Mouse (Mus musculus) gastrocnemius, postnatal 14 days (tissue): ENCODE results near the gene Ttc4. TPM values are rescaled to one million over a fixed set of nuclear protein-coding genes. Genes with fewer than 3 reads are reported as not detected.

ENCODE experiments used
- DNase-seq: peaks from one replicate; pipeline ENCODE4 v3.0.0; 2021; ENCODE audit warnings: mixed read lengths
- intact Hi-C: fragments of 180-260 bp; cut with DNase I; formaldehyde crosslinking; loops from one replicate; pipeline ENCODE4 v1.15.1; 2025; ENCODE audit warnings: low total_unique reads
- total RNA-seq, 2 experiments: library from RNA; stranded (reverse); gene quantifications; 2 replicates each; pipeline ENCODE4 v1.2.3; 2021

The Ttc4 gene
- total RNA-seq, 2 experiments from 2014 or later = 22.3 to 24.8 TPM

DNA sequence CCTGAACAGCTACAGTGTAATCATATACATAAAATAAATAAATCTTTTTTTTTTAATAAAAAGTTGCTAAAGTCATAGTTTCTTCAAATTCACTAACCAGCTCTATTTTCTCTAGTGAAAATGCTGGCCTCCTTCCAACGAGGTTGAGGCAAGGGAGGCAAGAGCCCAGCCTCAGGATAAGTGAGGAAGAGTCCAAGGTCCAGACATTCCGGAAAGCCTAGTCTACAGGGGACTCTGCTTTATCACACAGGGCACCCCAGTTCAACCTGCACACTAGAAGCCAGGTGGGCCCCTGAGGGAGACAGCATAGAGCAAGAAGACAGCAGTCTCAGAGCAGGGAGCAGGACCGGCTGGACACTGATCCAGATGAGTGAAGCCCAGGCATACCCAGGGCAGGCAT lies 57.3 kb downstream of the Ttc4 start:
- intact Hi-C loops = no loop called here
- no peak for DNase-seq

DNA sequence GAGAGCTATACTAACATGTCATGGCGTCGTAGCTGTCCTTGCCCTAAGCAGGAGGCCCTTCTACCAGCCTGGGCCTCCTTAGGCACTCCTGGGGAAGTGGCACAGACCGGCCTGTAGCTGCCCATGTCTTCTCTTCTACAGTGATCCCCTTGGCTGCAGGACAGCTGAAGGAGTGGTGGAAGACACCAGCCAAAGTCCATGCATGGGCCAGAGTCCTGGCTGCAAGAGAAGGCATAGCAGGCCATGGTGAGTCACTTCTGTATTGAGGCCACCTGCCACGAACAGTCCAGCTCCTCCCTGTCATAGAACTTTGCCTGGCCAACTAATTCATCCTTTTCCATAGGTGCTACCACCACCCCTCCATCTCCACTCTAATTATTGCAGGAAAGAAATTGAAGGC lies 59.8 kb downstream of the Ttc4 start:
- DNase-seq = no peak
- intact Hi-C loops = loop anchor here (10.0 kb wide), 1 partner anchor 536 kb away; no protein-coding TSS in a partner anchor

DNA sequence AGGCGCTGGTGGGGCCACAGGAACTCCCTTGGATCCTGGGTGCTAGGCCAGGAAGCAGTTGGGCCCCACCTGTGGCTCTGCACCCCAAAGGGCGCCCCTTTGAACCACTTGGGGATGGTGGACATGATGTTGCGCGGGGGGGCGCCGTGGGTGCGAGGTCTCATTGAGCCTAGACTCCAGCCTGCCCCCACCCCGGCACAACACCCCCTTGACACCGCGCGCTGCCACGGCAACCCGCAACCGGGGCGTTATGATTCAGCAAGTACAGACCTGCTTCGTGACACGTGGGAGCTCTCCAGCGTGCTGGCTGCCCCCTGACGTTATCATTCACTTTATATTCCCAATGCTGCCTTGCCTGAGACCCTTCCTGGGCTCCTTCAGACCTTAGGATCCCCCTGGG lies 61.7 kb downstream of the Ttc4 start, which contains the start of gene Lexm:
Lexm (minus strand) TSS at position 186 of the 400 bp plus-strand sequence.
- DNase-seq = no peak
- intact Hi-C loops = loop anchor here (10.0 kb wide), 1 partner anchor 538 kb away; no protein-coding TSS in a partner anchor

DNA sequence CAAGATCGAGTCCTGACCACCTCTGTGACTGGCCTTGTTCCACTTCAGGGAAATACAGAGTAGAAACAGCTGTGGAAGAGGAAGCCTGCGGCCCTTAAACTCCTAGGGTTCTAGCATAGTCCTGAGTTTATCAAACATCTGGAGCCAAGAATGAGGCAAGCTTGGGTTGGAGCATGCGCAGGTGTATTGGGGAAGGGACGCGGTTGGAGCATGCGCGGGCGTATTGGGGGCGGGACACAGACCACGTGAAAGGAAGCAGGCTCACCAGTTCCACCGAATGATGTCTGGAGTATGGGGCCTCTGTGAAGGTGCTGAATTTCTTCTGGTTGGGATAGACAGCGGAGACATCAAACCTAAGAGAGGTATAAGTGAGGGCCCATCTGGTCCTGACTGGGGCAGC lies 63.1 kb downstream of the Ttc4 start:
- intact Hi-C loops = loop anchor here (10.0 kb wide), 1 partner anchor 539 kb away; no protein-coding TSS in a partner anchor
- DNase-seq = no peak

DNA sequence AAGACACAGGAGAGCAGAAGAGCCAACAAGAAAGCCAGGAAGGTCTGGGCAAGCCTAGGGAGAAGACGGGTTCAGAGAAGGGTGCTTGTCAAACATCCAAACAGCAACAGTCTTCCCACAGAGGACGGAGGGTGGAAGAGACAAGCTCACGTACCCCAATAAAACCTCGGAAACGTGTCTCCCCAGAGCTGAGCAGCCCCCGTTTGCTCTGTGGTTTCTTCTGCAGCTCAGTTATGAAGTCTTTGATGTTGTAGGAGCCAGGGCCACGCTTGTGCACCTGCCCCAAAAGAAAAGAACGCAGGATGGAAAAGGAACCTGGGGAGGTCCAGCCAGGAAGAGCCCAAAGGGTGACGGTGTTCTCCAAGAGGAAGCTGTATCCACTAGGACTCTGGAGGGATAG lies 63.9 kb downstream of the Ttc4 start:
- intact Hi-C loops = loop anchor here (5.0 to 10.0 kb wide), 2 partner anchors 92 to 540 kb away; no protein-coding TSS in a partner anchor
- DNase-seq = no peak

DNA sequence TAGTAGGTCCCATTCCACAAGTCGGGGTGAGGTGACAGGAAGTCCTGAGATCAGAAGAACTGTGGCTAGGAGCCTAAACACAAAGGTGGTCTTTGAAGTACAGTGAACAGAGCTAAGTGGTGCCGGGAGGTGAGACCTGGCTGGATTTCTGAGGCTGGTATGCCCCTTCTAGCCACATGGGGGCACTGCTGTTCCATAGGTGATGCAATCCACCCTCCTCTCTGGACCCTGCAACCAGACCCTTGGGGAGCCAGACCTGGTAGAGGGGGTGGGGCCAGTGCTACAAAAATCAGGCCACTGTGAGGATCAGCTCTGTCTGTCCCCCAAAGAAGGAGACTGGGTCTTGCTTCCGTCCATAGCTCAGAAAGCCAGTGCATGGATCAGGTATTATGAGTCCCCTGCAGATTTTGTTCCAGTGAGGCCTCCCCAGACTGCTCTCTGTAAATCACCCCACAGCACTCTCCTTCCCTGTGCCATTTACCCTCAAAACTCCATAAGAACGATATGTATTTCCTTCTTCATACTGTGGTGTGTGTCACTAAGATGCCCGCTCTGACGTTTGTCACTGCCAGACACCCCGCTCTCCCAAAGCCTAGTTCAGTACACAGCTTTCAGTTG lies 64.5 kb downstream of the Ttc4 start:
- DNase-seq = peak; percentile 56

DNA sequence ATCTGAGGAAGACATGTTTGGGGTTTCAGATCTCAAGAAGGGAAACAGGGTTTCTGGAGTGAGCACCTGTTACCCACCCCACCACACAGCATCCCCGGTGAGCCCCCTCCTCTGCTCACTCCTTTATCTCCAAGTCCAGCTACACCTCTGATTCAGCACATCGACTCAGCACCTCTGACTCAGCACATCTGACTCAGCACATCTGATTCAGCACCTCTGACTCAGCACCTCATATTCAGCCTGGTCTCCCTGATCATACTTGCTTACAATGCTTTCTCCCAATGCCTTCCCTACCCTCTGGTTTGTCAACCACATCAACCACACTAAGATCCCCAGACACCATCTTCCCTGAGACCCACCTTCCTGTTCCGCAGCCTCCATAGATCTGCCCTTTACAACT lies 65.2 kb downstream of the Ttc4 start:
- intact Hi-C loops = loop anchor here (5.0 to 10.0 kb wide), 2 partner anchors 94 to 541 kb away; no protein-coding TSS in a partner anchor
- DNase-seq = no peak

More for the DNA sequence above, 64.5 kb downstream of the Ttc4 start:
- intact Hi-C loops = loop anchor here (5.0 to 10.0 kb wide), 2 partner anchors 93 to 541 kb away; no protein-coding TSS in a partner anchor

DNA sequence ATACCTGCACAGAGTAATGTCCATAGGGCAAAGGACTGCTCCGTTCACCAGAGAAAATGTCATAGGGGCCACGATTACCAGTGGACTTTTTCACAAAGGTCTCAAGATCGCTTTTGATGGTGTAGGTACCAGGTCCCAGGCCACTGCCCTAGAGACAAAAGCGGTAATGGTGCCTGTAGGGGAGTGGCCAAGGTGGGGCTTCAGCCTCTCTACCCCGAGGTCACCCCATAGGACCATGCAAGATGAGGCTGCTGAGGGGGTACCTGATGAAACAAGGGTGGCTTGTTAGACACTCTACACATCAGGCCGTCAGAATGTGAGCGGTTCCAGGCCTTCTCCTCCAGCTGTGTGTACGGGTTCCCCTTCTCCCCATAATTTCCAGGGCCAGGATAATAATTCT lies 65.6 kb downstream of the Ttc4 start:
- no peak for DNase-seq
- intact Hi-C loops = loop anchor here (5.0 to 10.0 kb wide), 2 partner anchors 94 to 542 kb away; no protein-coding TSS in a partner anchor

Other genes starting within 250 kb of the Ttc4 start
- gene Pcsk9, start 214.6 kb downstream of the Ttc4 start, total RNA-seq = not detected
- gene Bsnd, start 186.7 kb downstream of the Ttc4 start, total RNA-seq = under 1 TPM in 1 of 2 experiments, not detected in 1; 0.18 TPM
- 10 to 100 TPM in 1 of 2 experiments, 1 to 10 TPM in 1; 3.1 to 10.9 TPM for gene Dhcr24, start 117.9 kb downstream of the Ttc4 start, total RNA-seq
- not detected for gene Lexm, start 61.7 kb downstream of the Ttc4 start, total RNA-seq
- under 1 TPM; 0.09 to 0.10 TPM for gene Ttc22, start 56.5 kb downstream of the Ttc4 start, total RNA-seq
- 1 to 10 TPM; 2.6 to 2.9 TPM for gene Pars2, start 27.9 kb downstream of the Ttc4 start, total RNA-seq
- under 1 TPM; 0.31 to 0.35 TPM for gene Mroh7, start 52.0 kb upstream of the Ttc4 start, total RNA-seq
- not detected for gene Fam151a, start 54.9 kb upstream of the Ttc4 start, total RNA-seq
- 10 to 100 TPM in 1 of 2 experiments, 1 to 10 TPM in 1; 8.4 to 15.9 TPM for gene Acot11, start 126.1 kb upstream of the Ttc4 start, total RNA-seq
- gene Ssbp3, start 231.8 kb upstream of the Ttc4 start, total RNA-seq = 10 to 100 TPM; 23.4 to 27.9 TPM